Mouse (Mus musculus) liver, postnatal 0 days (tissue): Measurements from ENCODE around the gene Dnajc16. TPM values are rescaled to one million over a fixed set of nuclear protein-coding genes. Genes with fewer than 3 reads are reported as not detected.

Source experiments
- ATAC-seq: fragments of 200-750 bp; cut with Nextera tagmentation; 2 replicates; pipeline ENCODE4 v1.8.0; 2017; ENCODE audit warnings: mild to moderate bottlenecking, moderate library complexity
- DNase-seq: peaks from one replicate; pipeline ENCODE4 v3.0.0-alpha.2; 2016
- H3K27ac ChIP-seq: fragments of 300-500 bp; sonication (generic); 2 replicates; pipeline ENCODE4 v1.5.1; 2014; ENCODE audit warnings: antibody characterized with exemption, moderate library complexity, mild to moderate bottlenecking, low read depth
- H3K27me3 ChIP-seq: fragments of 300-500 bp; sonication (generic); 2 replicates; pipeline ENCODE4 v1.6.1; 2014; ENCODE audit warnings: low read length, control low read depth, mixed read lengths; ENCODE audit not compliant: insufficient read depth
- H3K36me3 ChIP-seq: fragments of 300-500 bp; sonication (generic); replicated peaks from 2 replicates; pipeline ENCODE4 v1.6.1; 2014; ENCODE audit warnings: mild to moderate bottlenecking, control low read depth, low read length, moderate library complexity, mixed read lengths; ENCODE audit not compliant: insufficient read depth
- H3K4me1 ChIP-seq: fragments of 300-500 bp; sonication (generic); 2 replicates; pipeline ENCODE4 v1.6.1; 2014; ENCODE audit warnings: antibody characterized with exemption, mild to moderate bottlenecking, control low read depth; ENCODE audit not compliant: insufficient read depth
- H3K4me2 ChIP-seq: fragments of 300-500 bp; sonication (generic); 2 replicates; pipeline ENCODE4 v1.6.1; 2014; ENCODE audit warnings: low read depth, mild to moderate bottlenecking, low read length, moderate library complexity, mixed read lengths
- H3K4me3 ChIP-seq: fragments of 300-500 bp; sonication (generic); 2 replicates; pipeline ENCODE4 v1.5.1; 2014; ENCODE audit warnings: low read depth, low read length
- H3K9ac ChIP-seq: fragments of 300-500 bp; sonication (generic); replicated peaks from 2 replicates; pipeline ENCODE4 v1.6.1; 2014; ENCODE audit warnings: mild to moderate bottlenecking, moderate library complexity
- H3K9me3 ChIP-seq: fragments of 300-500 bp; sonication (generic); 2 replicates; pipeline ENCODE4 v1.6.1; 2016; ENCODE audit warnings: mild to moderate bottlenecking, control low read depth, low read length, mixed read lengths
- CTCF ChIP-seq: sonication (generic); IDR thresholded peaks from 2 replicates; pipeline ENCODE4 v1.5.1; 2016; ENCODE audit warnings: antibody characterized with exemption, low read depth
- EP300 ChIP-seq: IDR thresholded peaks from 2 replicates; pipeline ENCODE4 v1.6.1; 2016; ENCODE audit warnings: antibody characterized with exemption, low read depth, mild to moderate bottlenecking
- WGBS: fragments of 180-500 bp; shearing (Covaris S2); extraction: QIAGEN DNeasy Blood & Tissue Kit; methylation state at CpG from one replicate; pipeline ENCODE4 v1.1.7; 2014; ENCODE audit not compliant: insufficient replicate concordance; 5-methylcytosine and 5-hydroxymethylcytosine counted together
- polyA plus RNA-seq: library from polyadenylated mRNA; unstranded; fragments of >200 nt; fragmentation: Nextera tagmentation; extraction: Ambion mirVana; gene quantifications from 2 replicates; pipeline ENCODE4 v1.2.1, GENCODE M21; 2015

Dnajc16 gene
- polyA plus RNA-seq, 1 experiment from 2014 or later: 2.7 TPM

GRCm38 (mm10) chr4:141722731-141723672, 67.7 kb downstream of the Dnajc16 start, which contains the start of gene Ddi2:
Gene Ddi2 (minus strand): TSS chr4:141723419.
- ATAC-seq (peak; percentile 84), DNase-seq (peak; percentile 94)
- peak within 1 kb of the TSS; percentile 92 for H3K4me2 ChIP-seq
- under 1% methylated on average over 94 of the region's 105 CpGs for WGBS
- no peaks in the 10 kb centered on the region for H3K9me3 ChIP-seq
- H3K4me3 ChIP-seq: peak within 1 kb of the TSS; percentile 97
- H3K27ac ChIP-seq: peak within 1 kb of the TSS; percentile 100
- TF ChIP-seq CTCF (no peak), EP300 (no peak)
- peak within 1 kb of the TSS; percentile 97 for H3K9ac ChIP-seq
- peaks cover 45% of the 10 kb centered on the region for H3K4me1 ChIP-seq
- H3K36me3 ChIP-seq: peaks cover 8% of the 10 kb centered on the region
- no peaks in the 10 kb centered on the region for H3K27me3 ChIP-seq

GRCm38 (mm10) chr4:141721961-141722360, 68.8 kb downstream of the Dnajc16 start:
- H3K4me1 ChIP-seq: peaks cover 50% of the 10 kb centered on the region
- no peak for DNase-seq
- WGBS: 17% methylated on average over 6 of the region's 6 CpGs

GRCm38 (mm10) chr4:141720761-141721523, 69.8 kb downstream of the Dnajc16 start:
- peak overlapping the region; percentile 97 for H3K4me3 ChIP-seq
- H3K27me3 ChIP-seq: no peaks in the 10 kb centered on the region
- peak overlapping the region; percentile 92 for H3K4me2 ChIP-seq
- TF ChIP-seq EP300 (no peak), CTCF (no peak)
- H3K36me3 ChIP-seq: peaks cover 14% of the 10 kb centered on the region
- peaks cover 57% of the 10 kb centered on the region for H3K4me1 ChIP-seq
- no peak for DNase-seq
- 43% methylated on average over 6 of the region's 6 CpGs for WGBS
- peak overlapping the region; percentile 100 for H3K27ac ChIP-seq
- ATAC-seq: no peak
- peak overlapping the region; percentile 97 for H3K9ac ChIP-seq
- H3K9me3 ChIP-seq: no peaks in the 10 kb centered on the region

More at GRCm38 (mm10) chr4:141721961-141722360, 68.8 kb downstream of the Dnajc16 start:
- Histone ChIP-seq H3K9me3 (no peaks in the 10 kb centered on the region), H3K27me3 (no peaks in the 10 kb centered on the region), H3K4me2 (peak overlapping the region; percentile 92), H3K4me3 (peak overlapping the region; percentile 97), H3K9ac (peak overlapping the region; percentile 97), H3K27ac (peak overlapping the region; percentile 100), H3K36me3 (peaks cover 10% of the 10 kb centered on the region)
- TF ChIP-seq CTCF: no peak
- peak; percentile 80 for TF ChIP-seq EP300
- peak; percentile 35 for ATAC-seq

- TF ChIP-seq EP300: no peak
- TF ChIP-seq CTCF: no peak
- Histone ChIP-seq H3K27me3 (no peaks in the 10 kb centered on the region), H3K9ac (peak overlapping the region; percentile 30; the same call in 1 of the 2 replicates), H3K4me3 (no peak overlapping the region), H3K36me3 (peaks cover 19% of the 10 kb centered on the region), H3K9me3 (no peaks in the 10 kb centered on the region), H3K4me1 (peaks cover 56% of the 10 kb centered on the region), H3K27ac (peak overlapping the region; percentile 46; the same call in 1 of the 2 replicates), H3K4me2 (peak overlapping the region; percentile 92)
- WGBS: 84% methylated on average over 1 of the region's 1 CpGs
- no peak for DNase-seq
- ATAC-seq: no peak
These were observed 71.4 kb downstream of the Dnajc16 start for GRCm38 (mm10) chr4:141719304-141719703.

- peaks cover 54% of the 10 kb centered on the region for H3K4me1 ChIP-seq
- H3K36me3 ChIP-seq: peaks cover 30% of the 10 kb centered on the region
These were observed 73.1 kb downstream of the Dnajc16 start for GRCm38 (mm10) chr4:141717633-141718032.

More at GRCm38 (mm10) chr4:141717633-141718032, 73.1 kb downstream of the Dnajc16 start:
- DNase-seq (no peak), ATAC-seq (peak; percentile 31; the same call in 1 of the 2 replicates)
- H3K4me3 ChIP-seq: no peak overlapping the region
- TF ChIP-seq EP300: no peak
- no peak for TF ChIP-seq CTCF
- H3K9me3 ChIP-seq: no peaks in the 10 kb centered on the region
- H3K4me2 ChIP-seq: no peak overlapping the region
- H3K27ac ChIP-seq: peak overlapping the region; percentile 45; the same call in 1 of the 2 replicates
- H3K9ac ChIP-seq: no peak overlapping the region
- no peaks in the 10 kb centered on the region for H3K27me3 ChIP-seq
- WGBS: 66% methylated on average over 4 of the region's 4 CpGs
